11 mouse cellular contexts compared by ENCODE assay signal in genomic region chr15:93283349-93283748, GRCm38 (mm10). TPM values are rescaled to one million over a fixed set of nuclear protein-coding genes. Genes with fewer than 3 reads are reported as not detected.
A peak's percentile ranks its signal among the peaks of the same experiment; 100 is the strongest.
DNase-seq lines count a peak whose midpoint lies in the region; ATAC-seq and TF ChIP-seq lines count a peak whose summit lies in the region.
"Had no signal": no experiment of that assay in that cellular context is flagged by ENCODE, and none has a peak within 500 bp of the region (broad histone marks: within the 10 kb centered on the region; RNA-seq: fewer than 3 reads in every experiment).

No protein-coding gene starts in this region.

- no peak overlapping the region for H3K27ac ChIP-seq in heart, adult 2 months
- H3K27ac ChIP-seq in heart, embryonic 12.5 days (ENCODE audit: poor library complexity, severe bottlenecking) = no peak overlapping the region
- no peak overlapping the region for H3K27ac ChIP-seq in thymus, adult 2 months (ENCODE audit: control insufficient read depth, insufficient read depth, low read length)
- no peak overlapping the region for H3K27ac ChIP-seq in midbrain, embryonic 10.5 days (replicated peaks)
- H3K27ac ChIP-seq: heart, embryonic 13.5 days; liver, embryonic 15.5 days had no signal

- peaks cover 2% of the 10 kb centered on the region for H3K79me2 ChIP-seq in heart, adult 2 months (replicated peaks; ENCODE audit: control insufficient read depth, insufficient read depth, low read length)

- no peaks in the 10 kb centered on the region for H3K27me3 ChIP-seq in heart, adult 2 months (ENCODE audit: control insufficient read depth, insufficient read depth, low read length)
- H3K27me3 ChIP-seq in heart, embryonic 12.5 days (replicated peaks) = no peaks in the 10 kb centered on the region
- no peaks in the 10 kb centered on the region for H3K27me3 ChIP-seq in thymus, adult 2 months (ENCODE audit: control insufficient read depth, insufficient read depth, low read length)
- H3K27me3 ChIP-seq in midbrain, embryonic 10.5 days (ENCODE audit: low read depth, poor library complexity, severe bottlenecking) = no peaks in the 10 kb centered on the region
- H3K27me3 ChIP-seq: heart, embryonic 13.5 days; liver, embryonic 15.5 days had no signal

- intact Hi-C loops in heart, adult 2 months (cut with DNase I) = no loop called here

- H3K9me3 ChIP-seq in heart, embryonic 12.5 days (replicated peaks) = no peaks in the 10 kb centered on the region
- H3K9me3 ChIP-seq in midbrain, embryonic 10.5 days (replicated peaks) = no peaks in the 10 kb centered on the region
- H3K9me3 ChIP-seq: heart, embryonic 13.5 days; liver, embryonic 15.5 days had no signal

- WGBS in heart, adult 2 months = 75% methylated on average over 11 of the region's 11 CpGs
- WGBS in heart, embryonic 12.5 days = 71% methylated on average over 11 of the region's 11 CpGs
- WGBS in thymus, adult 2 months = 86% methylated on average over 11 of the region's 11 CpGs
- 66% methylated on average over 11 of the region's 11 CpGs for WGBS in midbrain, embryonic 10.5 days

- no peak overlapping the region for H3K9ac ChIP-seq in heart, adult 2 months (ENCODE audit: low read depth, low read length)
- no peak overlapping the region for H3K9ac ChIP-seq in heart, embryonic 12.5 days
- H3K9ac ChIP-seq: heart, embryonic 13.5 days; liver, embryonic 15.5 days had no signal

- no peak for TF ChIP-seq EP300 in heart, adult 2 months (IDR thresholded peaks at IDR 0.05; ENCODE audit: insufficient read depth, low read depth, low read length)

- peaks cover 4% of the 10 kb centered on the region for H3K4me1 ChIP-seq in heart, adult 2 months (ENCODE audit: control insufficient read depth, insufficient read depth, low read length)
- no peaks in the 10 kb centered on the region for H3K4me1 ChIP-seq in heart, embryonic 12.5 days (replicated peaks)
- H3K4me1 ChIP-seq in thymus, adult 2 months (replicated peaks; ENCODE audit: control insufficient read depth, insufficient read depth, low read length) = peaks cover 7% of the 10 kb centered on the region
- no peaks in the 10 kb centered on the region for H3K4me1 ChIP-seq in midbrain, embryonic 10.5 days
- H3K4me1 ChIP-seq: heart, embryonic 13.5 days had no signal

- DNase-seq in heart, adult 2 months = no peak
- DNase-seq in thymus, adult 2 months = peak; percentile 22
- no peak for DNase-seq in thymus, adult 18-20 months
- peak; percentile 54 for DNase-seq in thymus, postnatal 4 days
- no peak for DNase-seq in layer of hippocampus, adult 11-12 months (ENCODE audit: low spot score)
- DNase-seq in midbrain, embryonic 10.5 days (ENCODE audit: low spot score) = no peak
- DNase-seq: spleen, adult 18-20 months had no signal

- H3K36me3 ChIP-seq in heart, adult 2 months (ENCODE audit: control insufficient read depth, insufficient read depth, low read length) = no peaks in the 10 kb centered on the region
- H3K36me3 ChIP-seq in heart, embryonic 12.5 days = peaks cover 34% of the 10 kb centered on the region
- no peaks in the 10 kb centered on the region for H3K36me3 ChIP-seq in thymus, adult 2 months (ENCODE audit: control insufficient read depth, insufficient read depth, low read length)
- peaks cover 60% of the 10 kb centered on the region for H3K36me3 ChIP-seq in midbrain, embryonic 10.5 days

- TF ChIP-seq POLR2A in heart, adult 2 months (IDR thresholded peaks at IDR 0.05; ENCODE audit: insufficient read depth, low read depth, low read length) = no peak
- TF ChIP-seq POLR2A in thymus, adult 2 months (IDR thresholded peaks at IDR 0.05; ENCODE audit: control insufficient read depth, extremely low read depth, insufficient read depth, low read length, poor library complexity) = no peak

- no peak overlapping the region for H3K4me3 ChIP-seq in heart, adult 2 months
- H3K4me3 ChIP-seq in heart, embryonic 12.5 days = no peak overlapping the region
- no peak overlapping the region for H3K4me3 ChIP-seq in thymus, adult 2 months (ENCODE audit: control insufficient read depth, insufficient read depth, low read length)
- H3K4me3 ChIP-seq in midbrain, embryonic 10.5 days = no peak overlapping the region
- H3K4me3 ChIP-seq: heart, embryonic 13.5 days; liver, embryonic 15.5 days had no signal

- H3K4me2 ChIP-seq in heart, embryonic 12.5 days = no peak overlapping the region
- H3K4me2 ChIP-seq: heart, embryonic 13.5 days; liver, embryonic 15.5 days had no signal

- TF ChIP-seq CTCF in heart, adult 2 months (IDR thresholded peaks at IDR 0.05) = peak; percentile 62
- TF ChIP-seq CTCF in thymus, adult 2 months (IDR thresholded peaks at IDR 0.05; ENCODE audit: borderline replicate concordance, control insufficient read depth, extremely low read depth, insufficient read depth, low read length, poor library complexity) = no peak

- ATAC-seq in heart, embryonic 12.5 days (ENCODE audit: insufficient number of reproducible peaks, low FRiP score) = no peak
- ATAC-seq in erythroblast, adult 5-6 weeks (replicated peaks; ENCODE audit: low FRiP score, poor library complexity, severe bottlenecking) = peak; percentile 61

RNA-seq across cellular contexts. Expression of gene Gxylt1, which starts 8.4 kb away (rescaled TPM):
- total RNA-seq in heart, adult 2 months (2021) = 10 to 100 TPM; 10.3 to 10.4 TPM
- 2.7 and 4.1 TPM in 2 replicates for polyA plus RNA-seq in heart, adult 2 months (2012; rRNA removed)
- polyA plus RNA-seq in heart, embryonic 12.5 days (2016; fragmentation: Nextera tagmentation; extraction: Ambion mirVana) = 17.2 and 17.7 TPM in 2 replicates
- 4.0 and 4.4 TPM in 2 replicates for polyA plus RNA-seq in thymus, adult 2 months (2012; rRNA removed)
- 6.9 and 9.2 TPM in 2 replicates for total RNA-seq in erythroblast, adult 5-6 weeks (2015; ENCODE audit: low replicate concordance)
- total RNA-seq in erythroblast, adult 5-6 weeks (2017; ENCODE audit: low replicate concordance) = 8.4 and 11.0 TPM in 2 replicates
- 12.8 and 14.5 TPM in 2 replicates for polyA plus RNA-seq in midbrain, embryonic 10.5 days (2016; fragmentation: Nextera tagmentation; extraction: Ambion mirVana)

RNA-seq across cellular contexts. Expression of gene Yaf2, which starts 53.4 kb away (rescaled TPM):
- total RNA-seq in heart, adult 2 months (2021) = 10 to 100 TPM; 17.8 to 21.4 TPM
- 22.0 and 35.9 TPM in 2 replicates for polyA plus RNA-seq in heart, adult 2 months (2012; rRNA removed)
- 105 and 106 TPM in 2 replicates for polyA plus RNA-seq in heart, embryonic 12.5 days (2016; fragmentation: Nextera tagmentation; extraction: Ambion mirVana)
- polyA plus RNA-seq in thymus, adult 2 months (2012; rRNA removed) = 18.4 and 21.0 TPM in 2 replicates
- 22.2 and 27.3 TPM in 2 replicates for total RNA-seq in erythroblast, adult 5-6 weeks (2015; ENCODE audit: low replicate concordance)
- 7.4 and 11.7 TPM in 2 replicates for total RNA-seq in erythroblast, adult 5-6 weeks (2017; ENCODE audit: low replicate concordance)
- polyA plus RNA-seq in midbrain, embryonic 10.5 days (2016; fragmentation: Nextera tagmentation; extraction: Ambion mirVana) = 110 and 113 TPM in 2 replicates

Comparison
In these comparisons a context has a peak if more than half of its experiments do, and no peak if none do; other contexts are left out.
1. DNase-seq: peak in thymus, adult 2 months (single experiment) and thymus, postnatal 4 days (single experiment); none in heart, adult 2 months (0 of 2), thymus, adult 18-20 months (0 of 2), layer of hippocampus, adult 11-12 months (single experiment) and midbrain, embryonic 10.5 days (single experiment).